Mouse (Mus musculus) kidney, adult 2 months (tissue): ENCODE measurements at regions not wholly inside any gene's neighbourhood (a gene's known extent, or its start where the extent isn't known, plus 50 kb on each side); places are given as distances from the start of the nearest gene placed in this dataset.
A peak's percentile ranks its signal among the peaks of the same experiment; 100 is the strongest.

Source experiments
- DNase-seq: peaks from one replicate; pipeline ENCODE4 v3.0.0; 2021
- H3K27ac ChIP-seq: fragments of 200-500 bp; 2 replicates; pipeline ENCODE4 v1.5.1; 2012; ENCODE audit warnings: low read depth, low read length, control low read depth, inconsistent platforms; ENCODE audit not compliant: insufficient read depth
- H3K27me3 ChIP-seq: fragments of 200-500 bp; replicated peaks from 2 replicates; pipeline ENCODE4 v1.6.1; 2012; ENCODE audit warnings: mild to moderate bottlenecking, moderate library complexity, low read length, inconsistent platforms; ENCODE audit not compliant: control insufficient read depth, insufficient read depth
- H3K36me3 ChIP-seq: fragments of 200-500 bp; 2 replicates; pipeline ENCODE4 v1.6.1; 2012; ENCODE audit warnings: mild to moderate bottlenecking, moderate library complexity, low read length, inconsistent platforms; ENCODE audit not compliant: control insufficient read depth, insufficient read depth
- H3K4me1 ChIP-seq: fragments of 200-500 bp; 2 replicates; pipeline ENCODE4 v1.6.1; 2011; ENCODE audit warnings: low read length; ENCODE audit not compliant: control insufficient read depth, insufficient read depth
- H3K4me3 ChIP-seq: fragments of 200-500 bp; 2 replicates; pipeline ENCODE4 v1.5.1; 2011; ENCODE audit warnings: mild to moderate bottlenecking, low read depth, low read length, control low read depth; ENCODE audit not compliant: insufficient read depth
- CTCF ChIP-seq: fragments of 200-500 bp; conservative IDR thresholded peaks from 2 replicates; pipeline ENCODE4 v1.5.1; 2011; ENCODE audit warnings: low read depth, mild to moderate bottlenecking, control low read depth, low read length, moderate library complexity, mixed read lengths; ENCODE audit not compliant: insufficient read depth, insufficient read length
- POLR2A ChIP-seq: fragments of 200-500 bp; IDR thresholded peaks from one replicate; pipeline ENCODE4 v1.6.1; 2011; ENCODE audit warnings: low read depth, low read length, control low read depth
- WGBS: fragments of 180-500 bp; shearing (Covaris S2); methylation state at CpG from one replicate; pipeline ENCODE4 v1.1.7; 2018; 5-methylcytosine and 5-hydroxymethylcytosine counted together

- 91% methylated on average over 4 of the region's 4 CpGs for WGBS
- no peaks in the 10 kb centered on the region for H3K36me3 ChIP-seq
These were observed 56.2 kb upstream of the Mbnl2 start for GRCm38 (mm10) chr14:120219224-120219623.

GRCm38 (mm10) chr14:120223528-120224201 lies 51.8 kb upstream of the Mbnl2 start:
- TF ChIP-seq CTCF = no peak
- no peak for TF ChIP-seq POLR2A
- no peaks in the 10 kb centered on the region for H3K4me1 ChIP-seq
- no peaks in the 10 kb centered on the region for H3K27me3 ChIP-seq
- DNase-seq = no peak
- 77% methylated on average over 14 of the region's 14 CpGs for WGBS
- H3K4me3 ChIP-seq = no peak overlapping the region
- no peak overlapping the region for H3K27ac ChIP-seq
- no peaks in the 10 kb centered on the region for H3K36me3 ChIP-seq

More at GRCm38 (mm10) chr14:120219224-120219623, 56.2 kb upstream of the Mbnl2 start:
- Histone ChIP-seq H3K27ac (no peak overlapping the region), H3K4me3 (no peak overlapping the region), H3K27me3 (no peaks in the 10 kb centered on the region), H3K4me1 (no peaks in the 10 kb centered on the region)
- DNase-seq = no peak
- TF ChIP-seq POLR2A (no peak), CTCF (no peak)

DNA sequence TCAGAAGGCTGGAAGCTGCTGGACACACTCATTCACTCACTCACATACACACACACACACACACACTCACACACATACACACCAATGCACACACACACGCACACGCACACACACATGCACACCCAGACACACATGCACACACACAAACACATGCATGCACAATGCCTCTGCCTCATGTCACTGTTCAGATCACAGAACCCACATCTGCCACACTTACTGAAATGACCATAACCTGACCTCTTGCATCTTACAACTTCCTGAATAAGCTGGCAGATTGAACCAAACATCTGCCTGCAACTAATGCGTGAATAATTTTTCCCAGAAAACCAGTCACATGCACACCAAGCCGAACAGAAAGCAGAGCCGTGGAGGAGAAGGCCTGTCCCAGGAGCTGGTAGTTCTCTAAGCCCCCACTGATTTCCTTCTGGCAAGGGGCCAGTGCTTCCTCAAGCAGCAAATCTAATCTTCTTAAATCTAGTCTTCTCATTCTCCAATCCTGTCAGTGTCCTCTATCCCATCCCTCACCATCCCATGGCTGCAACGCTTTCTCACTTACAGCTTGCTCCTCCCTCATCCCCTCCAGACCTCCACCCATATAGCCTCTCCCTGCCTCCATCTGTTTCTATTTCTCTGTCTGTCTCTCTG lies 51.1 kb upstream of the Mbnl2 start:
- TF ChIP-seq POLR2A (no peak), CTCF (no peak)

GRCm38 (mm10) chr14:120225657-120226056 lies 49.8 kb upstream of the Mbnl2 start:
- H3K27me3 ChIP-seq = no peaks in the 10 kb centered on the region
- TF ChIP-seq CTCF = no peak
- TF ChIP-seq POLR2A = no peak
- H3K27ac ChIP-seq = no peak overlapping the region
- H3K36me3 ChIP-seq = no peaks in the 10 kb centered on the region
- 82% methylated on average over 3 of the region's 3 CpGs for whole genome bisulfite sequencing
- no peak for DNase-seq
- H3K4me1 ChIP-seq = no peaks in the 10 kb centered on the region
- no peak overlapping the region for H3K4me3 ChIP-seq

More for the DNA sequence above, 51.1 kb upstream of the Mbnl2 start:
- no peaks in the 10 kb centered on the region for H3K27me3 ChIP-seq
- WGBS = 48% methylated on average over 6 of the region's 6 CpGs
- no peak overlapping the region for H3K27ac ChIP-seq
- no peak overlapping the region for H3K4me3 ChIP-seq
- peak; percentile 18 for DNase-seq
- no peaks in the 10 kb centered on the region for H3K36me3 ChIP-seq
- no peaks in the 10 kb centered on the region for H3K4me1 ChIP-seq
